Mouse (Mus musculus): ENCODE data around the gene Acap3. TPM values are rescaled to one million over a fixed set of nuclear protein-coding genes. Genes with fewer than 3 reads are reported as not detected.

Acap3 gene
- polyA plus RNA-seq, 1 experiment, result 29.1 TPM

- TF ChIP-seq POLR2A (IDR thresholded peaks at IDR 0.05; ENCODE audit: low read depth, low read length), result no peak
- TF ChIP-seq CTCF (IDR thresholded peaks at IDR 0.05; ENCODE audit: extremely low read depth, insufficient read depth, insufficient read length, insufficient replicate concordance), result no peak
- peak overlapping the region; percentile 77 for H3K27ac ChIP-seq (ENCODE audit: insufficient read depth, low read length)
- peak overlapping the region; percentile 91 for H3K4me3 ChIP-seq (ENCODE audit: extremely low read depth, insufficient read depth, insufficient read length)
- 6% methylated on average over 37 of the region's 37 CpGs for WGBS
- H3K4me1 ChIP-seq (ENCODE audit: control insufficient read depth, insufficient read depth, insufficient read length), result peaks cover 23% of the 10 kb centered on the region
- H3K36me3 ChIP-seq (ENCODE audit: control insufficient read depth, insufficient read depth, low read length), result peaks cover 10% of the 10 kb centered on the region
- peak in 1 of 2 experiments; percentile 38 for DNase-seq (ENCODE audit: low read depth in 1 of 2, low spot score in 2 of 2)
- H3K27me3 ChIP-seq (ENCODE audit: control insufficient read depth, insufficient read depth, low read length), result no peaks in the 10 kb centered on the region
These were observed 1.0 kb downstream of the Acap3 start for GRCm38 (mm10) chr4:155892438-155893211.

- no peak for TF ChIP-seq CTCF (IDR thresholded peaks at IDR 0.05; ENCODE audit: extremely low read depth, insufficient read depth, insufficient read length, insufficient replicate concordance)
- TF ChIP-seq POLR2A (IDR thresholded peaks at IDR 0.05; ENCODE audit: low read depth, low read length), result no peak
- H3K4me1 ChIP-seq (ENCODE audit: control insufficient read depth, insufficient read depth, insufficient read length), result peaks cover 23% of the 10 kb centered on the region
- H3K27me3 ChIP-seq (ENCODE audit: control insufficient read depth, insufficient read depth, low read length), result no peaks in the 10 kb centered on the region
- peaks cover 4% of the 10 kb centered on the region; the same call in 1 of the 2 replicates for H3K36me3 ChIP-seq (ENCODE audit: control insufficient read depth, insufficient read depth, low read length)
- H3K4me3 ChIP-seq (ENCODE audit: extremely low read depth, insufficient read depth, insufficient read length), result no peak overlapping the region
- WGBS, result 71% methylated on average over 8 of the region's 8 CpGs
- no peak overlapping the region for H3K27ac ChIP-seq (ENCODE audit: insufficient read depth, low read length)
- no peak for DNase-seq (ENCODE audit: low read depth in 1 of 2, low spot score in 2 of 2)
These were observed 1.6 kb downstream of the Acap3 start for GRCm38 (mm10) chr4:155893212-155893690.

- TF ChIP-seq POLR2A (IDR thresholded peaks at IDR 0.05; ENCODE audit: low read depth, low read length), result no peak
- H3K27me3 ChIP-seq (ENCODE audit: control insufficient read depth, insufficient read depth, low read length), result no peaks in the 10 kb centered on the region
- peak overlapping the region; percentile 6; the same call in 1 of the 2 replicates for H3K27ac ChIP-seq (ENCODE audit: insufficient read depth, low read length)
- peaks cover 5% of the 10 kb centered on the region for H3K36me3 ChIP-seq (ENCODE audit: control insufficient read depth, insufficient read depth, low read length)
- DNase-seq (ENCODE audit: low read depth in 1 of 2, low spot score in 2 of 2), result peak in 1 of 2 experiments; percentile 34
- H3K4me1 ChIP-seq (ENCODE audit: control insufficient read depth, insufficient read depth, insufficient read length), result peaks cover 23% of the 10 kb centered on the region
- H3K4me3 ChIP-seq (ENCODE audit: extremely low read depth, insufficient read depth, insufficient read length), result no peak overlapping the region
- 33% methylated on average over 8 of the region's 8 CpGs for WGBS
These were observed 2.8 kb downstream of the Acap3 start for GRCm38 (mm10) chr4:155894311-155894881.

GRCm38 (mm10) chr4:155895216-155895615 lies 3.6 kb downstream of the Acap3 start:
- Histone ChIP-seq H3K27me3 (ENCODE audit: control insufficient read depth, insufficient read depth, low read length) (no peaks in the 10 kb centered on the region), H3K27ac (ENCODE audit: insufficient read depth, low read length) (peak overlapping the region; percentile 18; the same call in 1 of the 2 replicates), H3K36me3 (ENCODE audit: control insufficient read depth, insufficient read depth, low read length) (peaks cover 11% of the 10 kb centered on the region), H3K4me3 (ENCODE audit: extremely low read depth, insufficient read depth, insufficient read length) (no peak overlapping the region), H3K4me1 (ENCODE audit: control insufficient read depth, insufficient read depth, insufficient read length) (peaks cover 23% of the 10 kb centered on the region)
- DNase-seq (ENCODE audit: low read depth in 1 of 2, low spot score in 2 of 2), result no peak
- WGBS, result 86% methylated on average over 6 of the region's 6 CpGs
- no peak for TF ChIP-seq POLR2A (IDR thresholded peaks at IDR 0.05; ENCODE audit: low read depth, low read length)
- no peak for TF ChIP-seq CTCF (IDR thresholded peaks at IDR 0.05; ENCODE audit: extremely low read depth, insufficient read depth, insufficient read length, insufficient replicate concordance)

DNA sequence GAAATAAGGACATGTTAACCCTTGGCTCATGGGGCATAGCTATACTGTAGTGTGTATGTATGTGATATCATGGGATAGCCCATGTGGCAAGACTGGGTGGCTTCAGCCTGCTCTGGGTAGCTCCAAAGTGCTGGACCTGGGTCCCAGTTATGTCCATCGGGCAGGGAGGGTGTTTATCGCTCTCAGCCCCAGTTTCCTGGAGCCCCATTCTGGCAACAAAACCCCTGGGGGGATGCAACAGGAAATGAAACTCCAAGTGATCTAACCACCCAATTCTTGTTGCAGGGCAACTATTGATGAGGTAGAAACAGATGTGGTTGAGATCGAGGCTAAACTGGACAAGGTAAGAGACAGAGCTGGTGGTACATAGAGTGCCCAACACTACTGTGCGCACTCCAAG lies 4.2 kb downstream of the Acap3 start:
- Histone ChIP-seq H3K36me3 (ENCODE audit: control insufficient read depth, insufficient read depth, low read length) (peaks cover 15% of the 10 kb centered on the region), H3K4me3 (ENCODE audit: extremely low read depth, insufficient read depth, insufficient read length) (no peak overlapping the region), H3K27ac (ENCODE audit: insufficient read depth, low read length) (no peak overlapping the region), H3K4me1 (ENCODE audit: control insufficient read depth, insufficient read depth, insufficient read length) (peaks cover 20% of the 10 kb centered on the region), H3K27me3 (ENCODE audit: control insufficient read depth, insufficient read depth, low read length) (no peaks in the 10 kb centered on the region)
- WGBS, result 71% methylated on average over 4 of the region's 4 CpGs
- TF ChIP-seq POLR2A (IDR thresholded peaks at IDR 0.05; ENCODE audit: low read depth, low read length), result no peak
- TF ChIP-seq CTCF (IDR thresholded peaks at IDR 0.05; ENCODE audit: extremely low read depth, insufficient read depth, insufficient read length, insufficient replicate concordance), result no peak
- DNase-seq (ENCODE audit: low read depth in 1 of 2, low spot score in 2 of 2), result no peak

DNA sequence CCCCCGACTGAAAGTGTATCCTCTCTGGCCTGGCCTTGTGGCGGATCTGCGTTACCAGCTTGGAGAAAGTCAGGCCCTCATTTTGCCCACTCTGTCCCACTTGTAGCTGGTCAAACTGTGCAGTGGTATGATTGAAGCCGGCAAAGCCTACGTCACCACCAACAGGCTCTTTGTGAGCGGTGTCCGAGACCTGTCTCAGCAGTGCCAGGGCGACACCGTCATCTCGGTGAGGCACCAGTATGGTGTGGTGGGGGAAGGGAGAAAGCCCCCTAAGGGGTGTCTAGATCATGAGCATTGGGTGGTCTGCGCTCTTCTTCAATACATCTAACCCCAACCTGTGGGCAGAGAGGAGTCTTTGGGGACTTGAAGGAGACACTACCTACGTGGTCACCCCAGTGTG lies 4.8 kb downstream of the Acap3 start:
- TF ChIP-seq POLR2A (IDR thresholded peaks at IDR 0.05; ENCODE audit: low read depth, low read length) (no peak), CTCF (IDR thresholded peaks at IDR 0.05; ENCODE audit: extremely low read depth, insufficient read depth, insufficient read length, insufficient replicate concordance) (no peak)
- H3K27me3 ChIP-seq (ENCODE audit: control insufficient read depth, insufficient read depth, low read length), result no peaks in the 10 kb centered on the region
- H3K27ac ChIP-seq (ENCODE audit: insufficient read depth, low read length), result no peak overlapping the region
- H3K4me3 ChIP-seq (ENCODE audit: extremely low read depth, insufficient read depth, insufficient read length), result no peak overlapping the region
- WGBS, result 97% methylated on average over 12 of the region's 12 CpGs
- H3K4me1 ChIP-seq (ENCODE audit: control insufficient read depth, insufficient read depth, insufficient read length), result peaks cover 17% of the 10 kb centered on the region; the same call in 1 of the 2 replicates
- peaks cover 19% of the 10 kb centered on the region for H3K36me3 ChIP-seq (ENCODE audit: control insufficient read depth, insufficient read depth, low read length)
- DNase-seq (ENCODE audit: low read depth in 1 of 2, low spot score in 2 of 2), result no peak

GRCm38 (mm10) chr4:155898318-155898717 lies 6.7 kb downstream of the Acap3 start:
- H3K27ac ChIP-seq (ENCODE audit: insufficient read depth, low read length), result no peak overlapping the region
- TF ChIP-seq POLR2A (IDR thresholded peaks at IDR 0.05; ENCODE audit: low read depth, low read length) (no peak), CTCF (IDR thresholded peaks at IDR 0.05; ENCODE audit: extremely low read depth, insufficient read depth, insufficient read length, insufficient replicate concordance) (no peak)
- no peak overlapping the region for H3K4me3 ChIP-seq (ENCODE audit: extremely low read depth, insufficient read depth, insufficient read length)
- H3K36me3 ChIP-seq (ENCODE audit: control insufficient read depth, insufficient read depth, low read length), result peaks cover 35% of the 10 kb centered on the region
- 99% methylated on average over 2 of the region's 2 CpGs for WGBS
- H3K27me3 ChIP-seq (ENCODE audit: control insufficient read depth, insufficient read depth, low read length), result no peaks in the 10 kb centered on the region
- peaks cover 10% of the 10 kb centered on the region; the same call in 1 of the 2 replicates for H3K4me1 ChIP-seq (ENCODE audit: control insufficient read depth, insufficient read depth, insufficient read length)
- DNase-seq (ENCODE audit: low read depth in 1 of 2, low spot score in 2 of 2), result no peak
